Mouse (Mus musculus) spleen, postnatal 36 days (tissue): ENCODE measurements around the gene Hipk2.

Experiments
- DNase-seq, 2 experiments: peaks; one replicate each; pipeline ENCODE4 v3.0.0; 2022; ENCODE audit warnings: low spot score in 2 of 2, mixed read lengths in 1 of 2

Gene Hipk2

DNA sequence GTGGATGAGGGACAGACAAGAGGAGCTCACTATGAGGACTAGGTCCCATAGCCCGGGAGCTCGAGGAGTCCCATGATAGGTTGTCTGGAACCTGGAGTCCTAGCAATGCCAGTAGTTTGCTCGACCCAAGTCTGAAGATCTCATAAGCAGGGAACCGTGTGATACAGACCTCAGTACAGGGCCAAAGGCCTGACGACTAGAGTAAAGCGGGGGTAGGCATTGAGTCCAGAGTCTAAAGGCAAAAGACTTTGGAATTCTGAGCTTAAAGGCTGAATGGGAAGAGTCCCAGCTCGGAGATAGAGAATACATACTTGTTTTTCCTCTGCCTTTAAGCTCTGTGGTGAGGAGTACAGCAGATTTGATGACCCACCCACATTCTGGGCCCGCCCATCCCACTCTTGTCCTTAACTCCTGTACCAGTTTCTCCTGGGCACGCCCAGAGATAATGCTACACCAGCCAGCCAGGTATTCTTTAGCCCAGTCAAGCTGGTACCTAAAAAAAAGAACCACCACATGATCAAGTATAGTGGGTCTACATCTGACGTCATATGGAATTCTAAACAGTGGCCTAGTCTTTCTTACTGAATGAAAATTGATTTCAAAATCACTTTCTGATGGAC is 27.0 kb upstream of the Hipk2 start:
- no peak for DNase-seq

DNA sequence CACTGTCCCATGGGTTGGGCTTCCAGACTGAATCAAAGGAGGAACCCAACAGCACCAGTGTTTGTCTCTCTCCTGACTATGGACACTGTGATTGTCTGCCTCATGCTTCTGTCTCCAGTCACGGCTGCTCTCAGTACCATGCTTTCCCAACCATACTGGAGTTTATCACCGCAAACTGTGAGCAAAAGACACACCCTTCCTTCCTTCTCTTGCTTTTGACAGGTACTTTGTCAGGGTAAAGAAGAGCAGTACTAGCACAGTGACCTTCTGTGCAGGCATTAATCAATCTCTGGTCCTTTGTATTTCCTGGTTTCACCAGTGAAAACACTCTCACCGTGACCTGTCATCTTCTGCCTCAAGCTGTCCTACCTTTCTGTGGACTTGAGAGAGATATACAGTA is 25.7 kb upstream of the Hipk2 start:
- DNase-seq = no peak

DNA sequence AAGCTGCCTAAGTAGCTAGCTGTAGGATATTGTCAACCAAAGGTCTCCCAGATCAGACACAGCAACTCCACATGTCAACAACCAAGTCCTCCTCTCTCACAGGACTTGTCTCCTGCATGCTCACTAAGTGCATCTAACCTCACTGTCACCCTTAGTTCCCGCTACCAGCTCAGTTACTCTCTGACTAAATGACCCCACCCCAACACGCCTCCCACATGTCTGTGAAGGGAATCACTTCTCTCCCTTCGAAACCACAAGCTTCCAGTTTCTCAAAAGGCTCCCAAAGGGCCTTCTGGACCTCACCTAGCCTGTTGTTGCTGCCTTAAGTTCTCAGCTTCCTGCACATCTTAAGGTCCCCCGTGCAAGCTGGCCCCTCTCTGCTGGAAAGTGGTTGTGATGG is 25.2 kb upstream of the Hipk2 start:
- DNase-seq = no peak

GRCm38 (mm10) chr6:38900479-38901126 is 24.6 kb upstream of the Hipk2 start:
- peak in 1 of 2 experiments; percentile 37 for DNase-seq

- DNase-seq = peak in 1 of 2 experiments; percentile 53
Observed at GRCm38 (mm10) chr6:38900073-38900472, 24.1 kb upstream of the Hipk2 start.

DNA sequence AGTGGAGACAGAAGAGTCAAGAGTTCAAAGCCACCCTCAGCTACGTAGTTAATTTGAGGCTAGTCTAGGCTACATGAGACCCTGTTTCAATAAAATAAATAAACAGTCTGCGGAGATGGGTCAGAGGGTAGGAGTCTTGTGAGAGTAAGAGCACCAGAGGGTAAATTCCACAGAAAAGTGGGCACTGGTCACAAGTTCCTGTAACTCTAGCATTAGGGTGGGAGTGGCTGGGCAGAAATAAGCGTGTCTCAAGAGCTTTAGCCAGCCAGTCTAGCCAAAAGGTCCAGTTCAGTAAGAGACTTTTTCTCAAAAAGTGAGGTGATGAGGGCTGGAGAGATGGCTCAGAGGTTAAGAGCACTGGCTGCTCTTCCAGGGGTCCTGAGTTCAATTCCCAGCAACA is 17.6 kb upstream of the Hipk2 start:
- no peak for DNase-seq

- no peak for DNase-seq
Observed at GRCm38 (mm10) chr6:38892017-38892416, 16.1 kb upstream of the Hipk2 start.

GRCm38 (mm10) chr6:38889156-38889555 is 13.2 kb upstream of the Hipk2 start:
- DNase-seq = no peak

DNA sequence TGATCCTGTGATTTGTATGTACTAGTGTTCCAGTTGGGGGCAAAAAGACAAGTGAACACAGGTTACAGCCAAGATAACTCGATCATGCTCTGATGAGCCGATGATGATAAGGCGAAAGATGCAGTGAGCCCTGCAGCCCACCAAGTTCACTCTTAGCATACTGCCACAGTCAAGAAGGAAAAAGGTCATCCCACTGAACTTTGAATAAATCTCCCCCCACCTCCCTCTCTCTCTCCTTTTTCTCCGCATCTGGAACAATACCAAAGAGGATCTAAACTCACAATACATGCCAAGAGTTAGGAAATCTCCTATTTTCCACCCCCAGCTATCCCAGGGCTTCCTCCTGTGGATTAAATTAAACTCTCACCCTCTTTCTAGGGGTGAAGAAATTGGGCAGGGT is 11.5 kb upstream of the Hipk2 start:
- DNase-seq = no peak

DNA sequence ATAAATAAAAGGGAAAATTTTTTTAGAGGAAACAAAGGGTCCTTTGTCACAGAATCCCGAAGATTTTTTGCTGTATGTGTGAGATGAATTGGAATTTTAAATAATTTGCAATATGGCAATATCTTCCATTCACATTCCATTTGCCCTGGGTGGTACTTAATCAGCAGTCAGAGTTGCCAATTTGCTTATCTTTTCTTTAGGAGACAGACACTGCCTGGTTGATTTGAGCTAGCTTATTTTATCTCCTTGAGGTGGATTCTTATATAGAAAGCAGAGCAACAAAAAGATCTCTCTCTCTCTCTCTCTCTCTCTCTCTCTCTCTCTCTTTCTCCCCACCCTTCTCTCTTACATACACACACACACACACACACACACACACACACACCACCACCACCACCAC is 9.2 kb upstream of the Hipk2 start:
- no peak for DNase-seq

DNA sequence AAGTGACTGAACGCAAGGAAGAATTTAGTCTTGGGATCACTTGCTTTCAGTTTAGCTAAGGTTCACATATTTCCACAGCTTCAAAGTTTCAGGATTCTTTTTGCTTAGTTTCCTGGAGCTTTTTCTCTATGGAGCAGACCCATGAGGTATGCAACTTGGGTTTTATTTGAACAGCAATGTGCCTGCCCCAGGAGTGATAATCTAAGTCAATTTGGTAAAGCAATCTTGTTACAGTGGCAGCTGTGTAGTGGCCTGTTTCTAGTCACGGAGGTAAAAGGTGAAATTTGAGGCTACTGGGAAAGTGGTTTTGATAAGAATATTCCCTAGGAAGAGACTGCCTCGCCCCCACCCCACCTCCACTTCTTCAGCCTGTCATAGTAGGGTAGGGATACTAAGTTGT is 8.5 kb upstream of the Hipk2 start:
- no peak for DNase-seq

DNA sequence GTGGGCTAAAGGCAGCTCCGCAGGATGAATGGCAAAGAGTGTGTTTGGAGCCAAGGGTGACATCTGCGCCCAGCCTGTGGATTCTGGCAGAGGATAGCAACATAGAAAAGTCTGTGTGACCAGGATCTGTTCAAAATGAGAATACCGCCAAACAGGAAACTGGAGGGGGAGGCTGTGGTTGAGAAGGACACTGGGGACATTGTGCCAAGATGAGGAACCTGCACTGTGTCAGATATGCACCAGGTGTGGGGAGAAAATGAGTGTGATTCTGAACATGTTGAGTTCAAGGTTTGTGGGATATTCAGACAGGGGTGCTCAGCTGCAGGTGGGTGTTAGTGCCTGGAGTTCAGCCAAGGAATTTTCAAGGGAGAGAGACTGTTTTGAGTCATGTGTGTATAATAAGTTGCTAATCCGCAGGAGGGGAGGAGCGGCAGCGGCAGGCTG is 6.8 kb upstream of the Hipk2 start:
- DNase-seq = no peak

- DNase-seq = no peak
Observed at GRCm38 (mm10) chr6:38881975-38882374, 6.0 kb upstream of the Hipk2 start.

DNA sequence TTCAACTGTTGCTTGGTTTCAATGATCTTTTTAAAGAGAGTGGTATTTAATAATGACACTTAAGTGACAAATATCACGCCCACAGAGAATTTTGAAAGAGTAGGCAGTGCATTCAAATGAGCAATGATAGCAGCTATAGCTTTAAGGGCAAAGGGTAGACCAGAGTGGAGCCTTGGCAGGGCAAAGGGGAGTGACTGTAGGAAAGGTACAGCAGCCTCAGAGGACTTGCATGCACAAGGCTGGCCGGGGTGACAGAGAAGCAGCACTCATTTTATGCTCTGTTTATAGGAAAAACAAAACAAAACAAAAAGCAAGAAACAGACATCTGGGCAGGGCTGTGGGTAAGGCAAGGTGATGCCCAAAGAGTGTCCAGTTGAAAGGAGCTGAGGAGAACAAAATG is 5.5 kb upstream of the Hipk2 start:
- DNase-seq = no peak

- DNase-seq = no peak
Observed at GRCm38 (mm10) chr6:38877674-38878073, 1.7 kb upstream of the Hipk2 start.

DNA sequence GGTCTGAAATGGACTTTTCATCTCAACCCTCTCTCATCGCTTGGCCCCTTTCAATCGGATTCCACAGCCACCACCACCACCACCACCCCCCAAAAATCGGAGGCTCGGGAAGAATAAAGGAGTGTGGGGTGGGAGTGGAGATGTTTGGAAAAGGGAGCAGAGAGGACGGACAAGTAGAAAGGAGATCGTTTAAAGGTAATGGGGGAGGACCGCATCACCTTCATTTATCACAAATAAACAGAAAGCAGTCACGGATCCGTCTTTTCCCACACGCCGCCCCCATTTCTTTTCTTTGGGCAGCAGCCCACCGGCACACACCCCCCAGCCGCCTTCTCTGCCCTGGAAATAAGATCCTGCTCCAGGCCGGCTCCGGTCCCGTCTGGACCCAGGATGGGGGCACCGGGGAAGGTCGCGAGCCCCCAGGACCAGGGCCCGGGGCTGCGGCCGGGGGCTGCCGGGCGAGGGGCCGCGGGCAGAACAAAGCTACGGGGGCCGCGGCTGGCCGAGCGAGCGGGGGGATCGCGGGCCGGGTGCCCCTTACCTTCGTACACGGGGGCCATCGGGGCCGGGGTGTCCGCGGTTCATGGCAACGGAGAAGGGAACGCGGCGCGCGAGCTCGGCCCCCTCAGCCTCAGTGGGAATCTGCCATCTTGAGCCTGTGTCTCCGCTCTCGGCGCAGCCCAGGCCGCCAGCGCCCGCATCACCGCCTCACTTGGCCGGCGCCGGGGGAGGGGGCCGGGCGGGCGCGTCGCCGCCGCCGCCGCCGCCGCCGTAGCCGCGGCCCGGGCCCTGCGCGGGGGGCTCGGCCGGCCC is 501 bp downstream of the Hipk2 start, which contains the start of gene Tbxas1:
TSS of gene Tbxas1 (plus strand) at position 147 of the 813 bp plus-strand sequence.
- DNase-seq = peak; percentile 34 to 42

DNA sequence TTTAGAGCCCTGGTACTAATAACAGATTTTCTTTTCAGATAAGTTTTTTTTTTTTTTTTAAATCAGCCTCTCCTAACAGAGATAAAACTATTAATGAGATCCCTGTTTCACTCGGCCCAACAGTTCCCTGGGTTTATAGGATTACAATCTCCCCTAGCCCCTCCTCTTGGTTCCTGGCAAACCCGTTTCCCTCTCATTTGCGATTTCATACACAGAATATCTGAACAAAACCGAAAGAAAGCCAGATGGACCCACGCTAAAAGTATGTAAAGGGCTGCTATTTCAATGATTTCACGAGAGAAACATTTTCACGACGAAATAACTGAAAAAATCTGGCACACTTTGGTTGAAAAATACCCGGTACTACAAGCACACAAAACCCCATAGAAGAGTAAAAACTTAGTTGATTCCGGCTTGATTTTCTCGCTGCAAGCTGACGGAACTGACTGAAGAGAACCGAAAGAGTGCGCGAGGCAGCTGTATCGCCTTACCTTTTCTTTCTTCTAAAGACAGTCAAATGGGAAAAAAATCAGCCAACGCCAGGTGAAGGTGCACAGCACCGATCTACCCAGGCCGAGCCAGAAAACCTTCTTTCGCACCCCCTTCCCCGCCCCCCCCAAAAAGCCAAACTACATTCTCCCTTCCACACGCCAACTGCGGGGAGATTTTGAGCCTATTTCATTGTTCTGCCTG is 1.3 kb downstream of the Hipk2 start:
- DNase-seq = peak; percentile 39 to 47

DNA sequence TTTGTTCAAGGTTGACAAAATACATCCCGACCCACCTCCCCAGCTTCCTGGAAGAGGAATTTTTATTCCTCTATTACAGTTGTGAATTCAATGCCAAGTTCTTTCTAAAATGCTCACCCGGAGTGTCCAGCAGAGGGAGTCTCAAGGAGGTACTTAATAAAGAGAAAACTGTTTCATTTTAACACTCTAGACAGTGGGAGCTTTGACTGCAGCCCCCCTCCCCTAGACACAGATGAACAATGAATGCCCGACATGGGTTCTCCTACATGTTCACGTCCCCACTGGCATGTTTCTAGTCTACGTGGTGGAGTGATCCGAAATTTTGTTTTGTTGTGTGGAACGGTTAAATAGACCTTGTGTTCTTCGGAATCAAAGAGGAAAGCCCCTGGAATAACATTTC is 1.9 kb downstream of the Hipk2 start:
- peak; percentile 39 to 64 for DNase-seq

GRCm38 (mm10) chr6:38873316-38873715 is 2.6 kb downstream of the Hipk2 start:
- DNase-seq = no peak

DNA sequence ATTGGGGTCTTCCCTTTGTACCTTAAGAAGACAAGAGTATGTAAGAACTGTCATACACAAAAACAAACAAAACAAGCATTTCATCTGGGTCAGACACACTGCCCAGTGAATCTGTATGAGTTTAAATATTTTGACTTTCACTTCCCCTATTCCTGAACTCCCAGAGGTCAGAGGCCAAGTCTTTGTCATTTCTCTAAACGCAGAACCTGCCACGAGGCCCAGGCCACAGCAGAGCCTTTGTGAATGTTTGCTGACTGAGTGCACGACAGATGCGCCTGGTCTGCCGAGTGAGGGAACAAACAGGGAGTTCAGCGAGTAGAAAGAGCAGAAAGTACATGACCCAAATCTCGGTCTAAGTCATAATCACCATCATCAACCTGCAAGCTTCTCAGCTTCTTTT is 4.9 kb downstream of the Hipk2 start:
- peak; percentile 52 to 65 for DNase-seq

- no peak for DNase-seq
Observed at GRCm38 (mm10) chr6:38870070-38870469, 5.9 kb downstream of the Hipk2 start.

GRCm38 (mm10) chr6:38868974-38869373 is 7.0 kb downstream of the Hipk2 start:
- DNase-seq = no peak
